Mouse (Mus musculus): ENCODE measurements around the gene Map3k7. TPM values are rescaled to one million over a fixed set of nuclear protein-coding genes. Genes with fewer than 3 reads are reported as not detected.
"Not testable (repeated sequence)": the region's sequence is repeated elsewhere in the genome, so short reads cannot be mapped to it uniquely, and the experiment has no call there.

The Map3k7 gene
- polyA plus RNA-seq, 1 experiment from 2014 or later: 28.0 TPM

DNA sequence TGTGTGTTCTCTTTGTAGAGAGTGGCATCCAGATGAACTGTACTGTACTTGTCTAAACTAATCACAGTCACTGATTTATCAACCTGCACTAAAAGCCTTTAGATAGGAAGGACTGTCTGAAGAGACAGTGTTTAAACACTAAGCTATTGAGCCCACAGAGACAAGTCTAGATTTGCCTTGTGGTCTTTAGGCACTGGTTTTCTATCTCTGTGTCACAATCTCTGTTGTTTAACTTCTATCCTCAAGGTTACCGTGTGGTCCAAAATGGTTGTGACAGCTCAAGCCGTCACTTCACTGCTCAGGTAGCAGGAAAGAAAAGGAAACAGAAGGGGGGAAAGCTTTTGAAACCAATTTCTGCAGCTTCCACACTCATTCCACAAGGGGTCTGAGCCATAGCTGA, 29.5 kb downstream of the Map3k7 start:
- no peak for ATAC-seq (ENCODE audit: extremely low read depth, insufficient number of reproducible peaks, low FRiP score, low TSS enrichment)
- 60% methylated on average over 2 of the region's 2 CpGs for WGBS
- Histone ChIP-seq H3K9ac (no peak overlapping the region), H3K4me3 (no peak overlapping the region), H3K36me3 (peaks cover 81% of the 10 kb centered on the region), H3K4me1 (no peaks in the 10 kb centered on the region), H3K4me2 (no peak overlapping the region), H3K27me3 (replicated peaks) (no peaks in the 10 kb centered on the region), H3K9me3 (no peaks in the 10 kb centered on the region), H3K27ac (replicated peaks) (no peak overlapping the region)

GRCm38 (mm10) chr4:31993865-31994264, 30.0 kb downstream of the Map3k7 start:
- no peak overlapping the region for H3K27ac ChIP-seq (replicated peaks)
- no peak overlapping the region for H3K4me2 ChIP-seq
- no peak overlapping the region for H3K9ac ChIP-seq
- WGBS: 35% methylated on average over 1 of the region's 1 CpGs
- H3K4me1 ChIP-seq: no peaks in the 10 kb centered on the region
- no peak for ATAC-seq (ENCODE audit: extremely low read depth, insufficient number of reproducible peaks, low FRiP score, low TSS enrichment)
- H3K36me3 ChIP-seq: peaks cover 79% of the 10 kb centered on the region
- no peaks in the 10 kb centered on the region for H3K9me3 ChIP-seq
- H3K27me3 ChIP-seq (replicated peaks): no peaks in the 10 kb centered on the region
- no peak overlapping the region for H3K4me3 ChIP-seq

DNA sequence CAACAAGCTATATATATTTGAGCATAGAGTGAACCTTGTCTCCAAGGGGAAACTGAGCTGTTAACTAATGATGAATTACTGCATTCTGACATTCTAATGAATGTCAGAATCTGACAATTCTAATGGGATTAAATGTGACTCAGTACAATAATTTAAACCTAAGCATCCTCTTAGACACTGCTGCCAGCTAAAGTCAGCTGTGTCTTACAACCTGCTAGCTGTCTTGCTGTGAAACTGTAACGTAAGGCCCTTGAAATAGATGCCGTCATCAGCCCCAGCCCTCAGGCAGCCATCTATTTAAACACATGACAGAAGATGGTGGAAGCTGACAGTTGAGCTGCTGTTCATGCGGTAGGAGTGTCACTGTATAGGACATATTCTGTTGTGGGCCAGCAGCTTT, 37.6 kb downstream of the Map3k7 start:
- H3K27me3 ChIP-seq (replicated peaks): no peaks in the 10 kb centered on the region
- no peak for ATAC-seq (ENCODE audit: extremely low read depth, insufficient number of reproducible peaks, low FRiP score, low TSS enrichment)
- 59% methylated on average over 3 of the region's 3 CpGs for WGBS
- peaks cover 23% of the 10 kb centered on the region for H3K4me1 ChIP-seq
- H3K4me2 ChIP-seq: no peak overlapping the region
- no peak overlapping the region for H3K27ac ChIP-seq (replicated peaks)
- no peaks in the 10 kb centered on the region for H3K9me3 ChIP-seq
- H3K4me3 ChIP-seq: no peak overlapping the region
- H3K36me3 ChIP-seq: peaks cover 55% of the 10 kb centered on the region
- no peak overlapping the region for H3K9ac ChIP-seq

- Histone ChIP-seq H3K9me3 (no peaks in the 10 kb centered on the region), H3K36me3 (peaks cover 58% of the 10 kb centered on the region), H3K4me3 (no peak overlapping the region), H3K4me2 (no peak overlapping the region), H3K9ac (no peak overlapping the region), H3K4me1 (peaks cover 18% of the 10 kb centered on the region), H3K27ac (replicated peaks) (no peak overlapping the region), H3K27me3 (replicated peaks) (no peaks in the 10 kb centered on the region)
- WGBS: 86% methylated on average over 6 of the region's 6 CpGs
- no peak for ATAC-seq (ENCODE audit: extremely low read depth, insufficient number of reproducible peaks, low FRiP score, low TSS enrichment)
Measured at GRCm38 (mm10) chr4:32004773-32005591, 41.1 kb downstream of the Map3k7 start.

DNA sequence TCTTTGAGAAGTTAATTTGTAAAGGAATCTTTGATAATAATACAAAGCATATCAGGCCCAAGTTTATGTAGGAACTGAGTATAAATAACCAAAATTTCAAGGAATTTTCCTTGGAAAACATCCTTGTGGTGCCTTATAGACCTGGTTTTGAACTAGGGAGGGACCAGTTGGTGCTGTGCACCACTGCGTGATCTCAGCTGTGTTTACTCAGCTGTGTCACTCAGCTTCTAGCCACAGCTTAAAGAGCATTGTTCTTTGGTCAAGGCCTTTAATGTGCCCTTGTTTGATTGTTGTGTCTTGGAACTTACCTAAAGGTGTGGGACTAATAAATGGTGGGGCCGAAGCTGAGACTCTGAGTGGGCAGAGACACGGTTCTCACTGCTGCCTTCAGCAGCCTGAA, 43.3 kb downstream of the Map3k7 start:
- Histone ChIP-seq H3K36me3 (peaks cover 69% of the 10 kb centered on the region), H3K9ac (no peak overlapping the region), H3K4me1 (peaks cover 12% of the 10 kb centered on the region), H3K27ac (replicated peaks) (no peak overlapping the region), H3K9me3 (no peaks in the 10 kb centered on the region), H3K4me3 (no peak overlapping the region), H3K27me3 (replicated peaks) (no peaks in the 10 kb centered on the region), H3K4me2 (no peak overlapping the region)
- no peak for ATAC-seq (ENCODE audit: extremely low read depth, insufficient number of reproducible peaks, low FRiP score, low TSS enrichment)
- WGBS: 78% methylated on average over 3 of the region's 3 CpGs

- ATAC-seq (ENCODE audit: extremely low read depth, insufficient number of reproducible peaks, low FRiP score, low TSS enrichment): no peak
- Histone ChIP-seq H3K36me3 (peaks cover 77% of the 10 kb centered on the region), H3K9ac (no peak overlapping the region), H3K4me2 (no peak overlapping the region), H3K27me3 (replicated peaks) (no peaks in the 10 kb centered on the region), H3K4me1 (peaks cover 12% of the 10 kb centered on the region), H3K27ac (replicated peaks) (no peak overlapping the region), H3K4me3 (no peak overlapping the region), H3K9me3 (no peaks in the 10 kb centered on the region)
- 80% methylated on average over 4 of the region's 4 CpGs for WGBS
Measured at GRCm38 (mm10) chr4:32008095-32008494, 44.2 kb downstream of the Map3k7 start.

GRCm38 (mm10) chr4:32010808-32011207, 46.9 kb downstream of the Map3k7 start:
- Histone ChIP-seq H3K4me1 (0 out of 2 replicates have a peak, but pooled peaks cover 4% of the 10 kb centered on the region), H3K9me3 (no peaks in the 10 kb centered on the region), H3K27ac (replicated peaks) (no peak overlapping the region), H3K27me3 (replicated peaks) (no peaks in the 10 kb centered on the region), H3K9ac (no peak overlapping the region), H3K4me2 (no peak overlapping the region), H3K36me3 (peaks cover 87% of the 10 kb centered on the region), H3K4me3 (no peak overlapping the region)
- 86% methylated on average over 5 of the region's 5 CpGs for WGBS
- no peak for ATAC-seq (ENCODE audit: extremely low read depth, insufficient number of reproducible peaks, low FRiP score, low TSS enrichment)

- no peaks in the 10 kb centered on the region for H3K27me3 ChIP-seq (replicated peaks)
- no peak for ATAC-seq (ENCODE audit: extremely low read depth, insufficient number of reproducible peaks, low FRiP score, low TSS enrichment)
- H3K9me3 ChIP-seq: no peaks in the 10 kb centered on the region
- 92% methylated on average over 6 of the region's 6 CpGs for WGBS
- no peak overlapping the region for H3K9ac ChIP-seq
- no peak overlapping the region for H3K4me2 ChIP-seq
- H3K27ac ChIP-seq (replicated peaks): no peak overlapping the region
- H3K36me3 ChIP-seq: peaks cover 89% of the 10 kb centered on the region
- no peaks in the 10 kb centered on the region for H3K4me1 ChIP-seq
- H3K4me3 ChIP-seq: no peak overlapping the region
Measured at GRCm38 (mm10) chr4:32011218-32011973, 47.5 kb downstream of the Map3k7 start.

GRCm38 (mm10) chr4:32021131-32021530, 57.2 kb downstream of the Map3k7 start:
- H3K27me3 ChIP-seq (replicated peaks): no peaks in the 10 kb centered on the region

DNA sequence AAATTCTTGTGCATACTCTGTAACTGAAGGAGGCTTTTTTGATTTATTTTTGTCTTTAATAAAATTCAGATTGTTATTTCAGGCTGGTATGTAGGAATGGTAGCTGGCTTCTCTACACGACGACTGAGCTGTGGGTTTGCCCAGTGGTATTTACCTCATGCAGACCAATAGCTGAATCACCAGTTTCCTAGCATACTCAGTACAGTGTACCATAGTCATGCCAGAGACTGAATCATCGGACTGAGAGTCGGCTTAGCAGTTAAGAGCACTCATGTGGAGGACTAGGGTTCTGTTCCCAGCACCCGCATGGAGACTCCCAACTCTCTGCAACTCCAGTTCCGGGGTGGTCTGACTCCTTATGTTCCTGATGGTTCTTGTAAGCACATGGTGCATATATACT, 58.4 kb downstream of the Map3k7 start:
- H3K27ac ChIP-seq (replicated peaks): no peak overlapping the region
- no peaks in the 10 kb centered on the region for H3K27me3 ChIP-seq (replicated peaks)
- H3K9ac ChIP-seq: no peak overlapping the region
- no peak for ATAC-seq (ENCODE audit: extremely low read depth, insufficient number of reproducible peaks, low FRiP score, low TSS enrichment)
- no peak overlapping the region for H3K4me3 ChIP-seq
- H3K9me3 ChIP-seq: no peaks in the 10 kb centered on the region
- peaks cover 10% of the 10 kb centered on the region for H3K4me1 ChIP-seq
- H3K36me3 ChIP-seq: peaks cover 67% of the 10 kb centered on the region
- H3K4me2 ChIP-seq: no peak overlapping the region
- 95% methylated on average over 6 of the region's 6 CpGs for whole genome bisulfite sequencing

More at GRCm38 (mm10) chr4:32021131-32021530, 57.2 kb downstream of the Map3k7 start:
- Histone ChIP-seq H3K9ac (no peak overlapping the region), H3K4me2 (no peak overlapping the region), H3K4me3 (no peak overlapping the region), H3K36me3 (peaks cover 79% of the 10 kb centered on the region), H3K9me3 (no peaks in the 10 kb centered on the region), H3K27ac (replicated peaks) (no peak overlapping the region), H3K4me1 (peaks cover 10% of the 10 kb centered on the region)
- ATAC-seq (ENCODE audit: extremely low read depth, insufficient number of reproducible peaks, low FRiP score, low TSS enrichment): no peak
- 68% methylated on average over 3 of the region's 3 CpGs for WGBS

- not testable (repeated sequence) for H3K9ac ChIP-seq; H3K4me2 ChIP-seq; H3K4me1 ChIP-seq; ATAC-seq (ENCODE audit: extremely low read depth, insufficient number of reproducible peaks, low FRiP score, low TSS enrichment); H3K27me3 ChIP-seq (replicated peaks); H3K27ac ChIP-seq (replicated peaks); H3K9me3 ChIP-seq; H3K4me3 ChIP-seq
- 69% methylated on average over 2 of the region's 2 CpGs for WGBS
- peaks cover 49% of the 10 kb centered on the region for H3K36me3 ChIP-seq
Measured at GRCm38 (mm10) chr4:32024170-32024569, 60.3 kb downstream of the Map3k7 start.
